Mouse (Mus musculus) heart, embryonic 11.5 days (tissue): ENCODE data around the gene Ap1m2. TPM values are rescaled to one million over a fixed set of nuclear protein-coding genes. Genes with fewer than 3 reads are reported as not detected.
"Not testable (repeated sequence)": the region's sequence is repeated elsewhere in the genome, so short reads cannot be mapped to it uniquely, and the experiment has no call there.

Source experiments
- ATAC-seq: fragments of 200-750 bp; cut with Nextera tagmentation; replicated peaks from 2 replicates; pipeline ENCODE4 v1.8.0; 2017; ENCODE audit warnings: moderate library complexity; ENCODE audit not compliant: insufficient number of reproducible peaks, low FRiP score, low TSS enrichment
- H3K27ac ChIP-seq: fragments of 300-500 bp; sonication (generic); 2 replicates; pipeline ENCODE4 v1.5.1; 2014; ENCODE audit warnings: mild to moderate bottlenecking, low read depth, low read length
- H3K27me3 ChIP-seq: fragments of 300-500 bp; sonication (generic); 2 replicates; pipeline ENCODE4 v1.6.1; 2014; ENCODE audit warnings: mild to moderate bottlenecking, low read length, mixed read lengths; ENCODE audit not compliant: control insufficient read depth, insufficient read depth
- H3K36me3 ChIP-seq: fragments of 300-500 bp; sonication (generic); 2 replicates; pipeline ENCODE4 v1.6.1; 2014; ENCODE audit warnings: mild to moderate bottlenecking, low read length, moderate library complexity, mixed read lengths; ENCODE audit not compliant: control insufficient read depth, insufficient read depth
- H3K4me1 ChIP-seq: fragments of 300-500 bp; sonication (generic); 2 replicates; pipeline ENCODE4 v1.6.1; 2014; ENCODE audit warnings: low read length; ENCODE audit not compliant: control insufficient read depth, insufficient read depth
- H3K4me2 ChIP-seq: fragments of 300-500 bp; sonication (generic); 2 replicates; pipeline ENCODE4 v1.6.1; 2014; ENCODE audit warnings: mild to moderate bottlenecking, moderate library complexity
- H3K4me3 ChIP-seq: fragments of 300-500 bp; sonication (generic); 2 replicates; pipeline ENCODE4 v1.5.1; 2014; ENCODE audit warnings: low read depth, low read length
- H3K9ac ChIP-seq: fragments of 300-500 bp; sonication (generic); 2 replicates; pipeline ENCODE4 v1.6.1; 2014; ENCODE audit warnings: mild to moderate bottlenecking, low read depth, low read length, moderate library complexity
- H3K9me3 ChIP-seq: fragments of 300-500 bp; sonication (generic); replicated peaks from 2 replicates; pipeline ENCODE4 v1.6.1; 2016; ENCODE audit warnings: low read length; ENCODE audit not compliant: control insufficient read depth
- WGBS: fragments of 180-500 bp; shearing (Covaris S2); extraction: QIAGEN DNeasy Blood & Tissue Kit; methylation state at CpG from one replicate; pipeline ENCODE4 v1.1.7; 2014; ENCODE audit not compliant: insufficient replicate concordance; 5-methylcytosine and 5-hydroxymethylcytosine counted together
- polyA plus RNA-seq: library from polyadenylated mRNA; unstranded; fragments of >200 nt; fragmentation: Nextera tagmentation; extraction: Ambion mirVana; gene quantifications from 2 replicates; pipeline ENCODE4 v1.2.1, GENCODE M21; 2014

Gene Ap1m2
- polyA plus RNA-seq, 1 experiment from 2014 or later = 1.1 TPM

DNA sequence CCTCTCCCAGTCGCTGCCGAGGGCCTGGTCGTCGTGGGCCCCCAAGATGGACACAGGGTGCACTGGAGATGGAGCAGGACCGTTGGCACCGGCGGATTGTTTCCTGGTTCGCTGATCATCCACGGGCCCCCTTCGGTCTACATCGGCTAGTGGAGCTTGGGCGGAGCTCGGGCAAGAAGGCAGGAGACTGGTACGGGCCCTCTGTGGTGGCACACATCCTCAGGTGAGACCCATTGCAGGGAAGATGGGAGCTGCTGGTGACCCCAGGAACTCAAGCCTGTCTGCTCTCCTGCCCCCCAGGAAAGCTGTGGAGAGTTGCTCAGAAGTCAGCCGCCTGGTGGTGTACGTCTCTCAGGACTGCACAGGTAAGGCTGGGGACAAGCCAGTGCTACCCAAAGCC is 43.8 kb downstream of the Ap1m2 start:
- Histone ChIP-seq H3K9me3 (no peaks in the 10 kb centered on the region), H3K27ac (no peak overlapping the region), H3K4me3 (no peak overlapping the region), H3K9ac (no peak overlapping the region), H3K27me3 (no peaks in the 10 kb centered on the region), H3K4me2 (no peak overlapping the region), H3K4me1 (peaks cover 20% of the 10 kb centered on the region), H3K36me3 (peaks cover 41% of the 10 kb centered on the region)
- 91% methylated on average over 16 of the region's 16 CpGs for whole genome bisulfite sequencing
- ATAC-seq = no peak

DNA sequence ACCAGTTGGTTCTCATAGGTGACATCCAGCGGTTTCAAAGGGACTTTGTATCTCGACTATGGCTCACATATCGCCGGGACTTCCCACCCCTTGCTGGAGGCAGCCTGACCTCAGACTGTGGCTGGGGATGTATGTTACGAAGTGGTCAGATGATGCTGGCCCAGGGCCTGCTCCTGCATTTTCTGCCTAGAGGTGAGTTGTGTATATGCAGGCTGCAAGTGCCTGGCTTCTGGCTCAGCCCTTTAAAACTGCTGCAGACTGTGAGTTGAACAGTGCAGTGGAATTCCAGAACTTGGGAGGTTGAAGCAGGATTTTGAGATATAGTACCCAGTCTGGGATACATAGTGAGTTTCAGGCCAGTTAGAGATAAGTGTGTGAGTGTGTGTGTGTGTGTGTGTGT is 45.2 kb downstream of the Ap1m2 start:
- Histone ChIP-seq H3K4me1 (peaks cover 18% of the 10 kb centered on the region), H3K9ac (peak overlapping the region; percentile 92; the same call in 1 of the 2 replicates), H3K27ac (no peak overlapping the region), H3K4me2 (peak overlapping the region; percentile 89), H3K9me3 (no peaks in the 10 kb centered on the region), H3K4me3 (peak overlapping the region; percentile 94), H3K27me3 (no peaks in the 10 kb centered on the region), H3K36me3 (peaks cover 27% of the 10 kb centered on the region)
- WGBS = 88% methylated on average over 5 of the region's 5 CpGs
- no peak for ATAC-seq

DNA sequence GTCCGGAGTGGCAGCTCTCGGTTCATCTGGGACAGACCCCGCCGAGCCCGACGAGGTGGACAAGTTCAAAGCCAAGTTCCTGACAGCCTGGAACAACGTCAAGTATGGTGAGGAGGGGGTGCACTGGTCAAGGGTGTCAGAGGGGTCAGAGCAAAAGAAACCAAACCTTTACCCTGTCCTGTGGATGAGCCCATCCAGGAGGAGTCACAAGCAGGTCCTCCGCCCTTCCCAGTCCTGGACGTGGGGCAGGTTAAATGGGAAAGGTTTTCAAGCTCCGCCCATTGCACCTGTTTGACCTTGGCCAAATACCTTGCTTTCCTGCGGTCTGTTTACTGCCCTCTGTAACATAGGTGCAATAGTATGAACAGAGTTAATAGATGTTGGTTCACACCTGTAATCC is 46.5 kb downstream of the Ap1m2 start:
- ATAC-seq = peak; percentile 8; the same call in 1 of the 2 replicates
- peak overlapping the region; percentile 92 for H3K9ac ChIP-seq
- peaks cover 17% of the 10 kb centered on the region for H3K36me3 ChIP-seq
- WGBS = 7% methylated on average over 11 of the region's 11 CpGs
- H3K27ac ChIP-seq = peak overlapping the region; percentile 81
- no peaks in the 10 kb centered on the region for H3K9me3 ChIP-seq
- peak overlapping the region; percentile 89 for H3K4me2 ChIP-seq
- peak overlapping the region; percentile 94 for H3K4me3 ChIP-seq
- peaks cover 18% of the 10 kb centered on the region for H3K4me1 ChIP-seq
- H3K27me3 ChIP-seq = no peaks in the 10 kb centered on the region

DNA sequence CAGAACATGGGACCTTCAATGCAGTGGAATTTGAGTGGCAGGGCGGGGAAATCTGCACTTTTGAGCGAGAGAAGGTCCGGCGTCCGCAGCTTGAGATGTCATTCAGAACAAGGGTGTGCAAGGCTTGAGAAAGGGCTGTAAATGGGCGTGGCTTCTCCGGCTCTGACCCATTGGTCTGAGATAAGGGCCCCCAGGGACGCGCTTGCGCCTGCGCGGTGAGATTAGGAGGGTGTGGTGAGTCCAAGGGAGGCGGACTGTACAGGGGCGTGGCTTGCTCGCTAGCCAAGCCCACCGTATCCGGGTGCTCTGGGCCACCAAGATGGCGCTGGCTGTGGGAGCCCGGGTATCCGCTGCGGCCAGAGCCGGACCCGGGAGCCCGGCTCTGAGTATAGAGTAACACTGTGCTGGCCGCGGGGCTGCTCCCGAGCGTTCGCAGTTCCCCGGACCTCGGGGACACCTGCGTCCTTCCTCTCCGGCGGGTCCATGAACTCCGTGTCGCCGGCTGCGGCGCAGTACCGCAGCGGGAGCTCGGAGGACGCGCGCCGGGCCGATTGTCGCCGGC is 47.1 kb downstream of the Ap1m2 start, which contains the start of gene Atg4d:
Gene Atg4d, plus strand, starts transcription at position 294 of the 562 bp plus-strand sequence.
- WGBS = under 1% methylated on average over 49 of the region's 49 CpGs
- ATAC-seq = peak; percentile 98

DNA sequence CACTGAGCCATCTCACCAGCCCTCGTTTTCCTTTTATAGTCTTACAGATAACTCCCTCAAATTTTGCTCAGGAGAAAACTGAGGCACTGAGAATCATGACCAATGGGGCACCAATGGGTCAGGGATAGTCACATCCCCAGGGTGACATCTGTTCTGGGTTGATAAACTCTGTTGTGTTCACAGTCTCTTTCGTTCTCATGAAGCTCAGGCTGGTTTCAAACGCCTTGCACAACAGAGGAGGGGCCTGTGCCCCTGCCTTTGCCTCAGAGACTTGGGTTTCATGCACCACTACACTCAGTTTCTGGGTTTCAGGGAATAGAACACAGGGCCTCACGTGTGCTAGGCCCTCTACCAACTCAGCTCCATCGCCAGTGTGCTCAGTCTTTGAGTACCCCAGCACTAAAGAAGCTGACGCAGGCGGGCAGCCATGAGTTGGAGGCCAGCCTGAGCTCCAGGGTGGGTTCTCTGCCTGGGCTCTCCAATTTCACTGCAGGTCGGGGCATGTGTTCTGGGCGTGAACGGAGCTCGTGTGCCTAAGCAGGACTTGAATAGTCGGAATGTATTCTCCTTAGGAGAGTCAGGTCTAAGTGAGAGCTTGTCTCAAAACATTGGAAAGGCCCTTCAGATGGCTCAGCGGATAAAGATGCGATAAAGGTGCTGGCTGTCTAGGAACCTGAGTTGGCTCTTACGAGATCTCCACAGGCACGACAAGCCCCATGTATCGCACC is 47.7 kb downstream of the Ap1m2 start:
- H3K27me3 ChIP-seq = no peaks in the 10 kb centered on the region
- H3K9ac ChIP-seq = peak overlapping the region; percentile 47; the same call in 1 of the 2 replicates
- WGBS = 16% methylated on average over 17 of the region's 17 CpGs
- H3K4me1 ChIP-seq = peaks cover 18% of the 10 kb centered on the region
- H3K4me2 ChIP-seq = peak overlapping the region; percentile 68
- peak overlapping the region; percentile 94 for H3K4me3 ChIP-seq
- peak overlapping the region; percentile 77 for H3K27ac ChIP-seq
- ATAC-seq = 0 out of 2 replicates have a peak, but pooled peaks have one; percentile 20
- H3K9me3 ChIP-seq = no peaks in the 10 kb centered on the region
- H3K36me3 ChIP-seq = peaks cover 7% of the 10 kb centered on the region; the same call in 1 of the 2 replicates

More for the DNA sequence above, 47.1 kb downstream of the Ap1m2 start, which contains the start of gene Atg4d:
- Histone ChIP-seq H3K36me3 (peaks cover 12% of the 10 kb centered on the region), H3K27me3 (no peaks in the 10 kb centered on the region), H3K27ac (peak within 1 kb of the TSS; percentile 81), H3K4me1 (peaks cover 18% of the 10 kb centered on the region), H3K9me3 (no peaks in the 10 kb centered on the region), H3K9ac (peak within 1 kb of the TSS; percentile 92), H3K4me3 (peak within 1 kb of the TSS; percentile 94), H3K4me2 (peak within 1 kb of the TSS; percentile 89)

DNA sequence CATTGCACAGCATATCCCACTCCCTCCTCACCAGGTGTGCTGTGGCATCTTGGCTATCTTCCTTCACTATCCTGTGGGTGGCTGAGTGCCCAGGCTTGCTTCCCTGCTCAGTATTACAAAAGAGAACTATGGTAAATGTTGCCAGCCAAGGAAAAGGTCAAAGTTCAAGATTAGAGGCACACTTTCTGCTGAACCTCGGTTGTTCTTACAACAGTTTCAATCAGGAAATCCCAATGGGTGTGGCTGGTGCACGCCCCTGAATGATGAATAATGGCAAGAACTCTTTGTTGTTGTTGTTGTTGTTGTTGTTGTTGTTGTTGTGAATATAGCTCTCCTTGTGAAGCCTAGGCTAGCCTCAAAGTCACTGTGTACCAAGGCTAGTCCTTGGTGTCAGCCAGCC is 50.3 kb downstream of the Ap1m2 start:
- 66% methylated on average over 2 of the region's 2 CpGs for WGBS
- Histone ChIP-seq H3K4me3 (no peak overlapping the region), H3K27ac (no peak overlapping the region), H3K9ac (no peak overlapping the region), H3K4me2 (no peak overlapping the region), H3K4me1 (peaks cover 13% of the 10 kb centered on the region), H3K27me3 (no peaks in the 10 kb centered on the region), H3K9me3 (no peaks in the 10 kb centered on the region), H3K36me3 (no peaks in the 10 kb centered on the region)
- ATAC-seq = no peak

DNA sequence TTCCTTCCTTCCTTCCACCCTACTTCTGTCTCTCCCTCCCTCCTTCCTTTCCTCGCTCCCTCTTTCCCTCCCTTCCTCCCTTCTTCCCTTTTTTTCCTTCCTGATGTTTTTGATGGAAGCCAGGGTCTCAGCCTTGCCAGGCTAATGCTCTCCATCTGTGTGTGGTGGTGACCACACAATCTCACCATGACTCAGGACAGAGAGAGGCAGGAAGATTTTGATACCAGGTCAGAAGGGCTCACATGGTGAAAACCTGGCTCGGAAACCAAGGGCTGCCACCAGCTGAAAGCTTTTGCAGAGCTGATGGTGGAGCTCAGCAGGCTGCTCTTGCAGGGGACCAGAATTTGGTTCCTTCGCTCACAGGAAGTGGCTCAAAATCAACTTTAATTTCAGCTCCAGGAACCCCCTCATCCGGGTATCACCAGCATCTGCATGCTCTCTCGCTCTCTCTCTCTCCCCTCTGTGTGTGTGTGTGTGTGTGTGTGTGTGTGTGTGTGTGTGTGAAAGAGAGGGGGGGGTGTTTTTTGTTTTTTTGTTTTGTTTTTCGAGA is 51.6 kb downstream of the Ap1m2 start:
- no peak overlapping the region for H3K27ac ChIP-seq
- WGBS = 75% methylated on average over 6 of the region's 6 CpGs
- H3K4me2 ChIP-seq = no peak overlapping the region
- no peaks in the 10 kb centered on the region for H3K36me3 ChIP-seq
- peaks cover under 1% of the 10 kb centered on the region for H3K4me1 ChIP-seq
- no peaks in the 10 kb centered on the region for H3K27me3 ChIP-seq
- H3K9ac ChIP-seq = no peak overlapping the region
- ATAC-seq = no peak
- no peaks in the 10 kb centered on the region for H3K9me3 ChIP-seq
- H3K4me3 ChIP-seq = no peak overlapping the region

DNA sequence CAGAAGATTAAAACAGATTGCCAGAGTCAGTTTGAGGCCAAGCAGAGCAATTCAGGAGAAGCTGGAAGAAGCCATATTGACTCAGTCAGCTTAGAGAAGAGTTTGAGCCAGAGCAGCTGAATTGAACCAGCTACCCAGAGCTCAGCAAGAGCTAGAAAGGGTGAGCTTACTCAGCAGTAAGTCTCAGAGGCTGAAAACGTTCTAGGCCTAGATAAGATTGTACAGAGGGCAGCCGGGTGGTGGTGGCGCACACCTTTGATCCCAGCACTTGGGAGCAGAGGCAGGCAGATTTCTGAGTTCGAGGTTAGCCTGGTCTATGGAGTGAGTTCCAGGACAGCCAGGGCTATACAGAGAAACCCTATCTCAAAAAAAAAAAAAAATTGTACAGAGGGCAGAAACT is 55.8 kb downstream of the Ap1m2 start:
- WGBS = 68% methylated on average over 4 of the region's 4 CpGs
- H3K4me3 ChIP-seq, H3K36me3 ChIP-seq, H3K4me2 ChIP-seq, H3K27ac ChIP-seq, H3K4me1 ChIP-seq, H3K9ac ChIP-seq, H3K27me3 ChIP-seq, H3K9me3 ChIP-seq, ATAC-seq: not testable (repeated sequence)
